Mouse (Mus musculus) gastrocnemius, postnatal 10 days (tissue): ENCODE results near the gene Sertad2. TPM values are rescaled to one million over a fixed set of nuclear protein-coding genes. Genes with fewer than 3 reads are reported as not detected.
A peak's percentile ranks its signal among the peaks of the same experiment; 100 is the strongest.

ENCODE experiments used
- DNase-seq: peaks from one replicate; pipeline ENCODE4 v3.0.0; 2021; ENCODE audit warnings: mixed read lengths
- long read RNA-seq, 2 experiments: library from polyadenylated mRNA; stranded (forward); transcript quantifications; one replicate each; pipeline ENCODE4 v2.0.0; 2021
- total RNA-seq, 2 experiments: library from RNA; stranded (reverse); gene quantifications; 2 replicates each; pipeline ENCODE4 v1.2.3; 2021

The Sertad2 gene
- total RNA-seq = 10 to 100 TPM; 14.6 to 17.2 TPM
- long read RNA-seq, experiment 1, full-length matches to known transcripts = 2 of 7 reads
- long read RNA-seq, experiment 1, partial matches to known transcripts = 0 of 7 reads
- long read RNA-seq, experiment 1, other reads (novel, unspliced or antisense) = 5 of 7 reads
- long read RNA-seq, experiment 2, full-length matches to known transcripts = 1 of 7 reads
- long read RNA-seq, experiment 2, partial matches to known transcripts = 0 of 7 reads
- long read RNA-seq, experiment 2, other reads (novel, unspliced or antisense) = 6 of 7 reads

DNA sequence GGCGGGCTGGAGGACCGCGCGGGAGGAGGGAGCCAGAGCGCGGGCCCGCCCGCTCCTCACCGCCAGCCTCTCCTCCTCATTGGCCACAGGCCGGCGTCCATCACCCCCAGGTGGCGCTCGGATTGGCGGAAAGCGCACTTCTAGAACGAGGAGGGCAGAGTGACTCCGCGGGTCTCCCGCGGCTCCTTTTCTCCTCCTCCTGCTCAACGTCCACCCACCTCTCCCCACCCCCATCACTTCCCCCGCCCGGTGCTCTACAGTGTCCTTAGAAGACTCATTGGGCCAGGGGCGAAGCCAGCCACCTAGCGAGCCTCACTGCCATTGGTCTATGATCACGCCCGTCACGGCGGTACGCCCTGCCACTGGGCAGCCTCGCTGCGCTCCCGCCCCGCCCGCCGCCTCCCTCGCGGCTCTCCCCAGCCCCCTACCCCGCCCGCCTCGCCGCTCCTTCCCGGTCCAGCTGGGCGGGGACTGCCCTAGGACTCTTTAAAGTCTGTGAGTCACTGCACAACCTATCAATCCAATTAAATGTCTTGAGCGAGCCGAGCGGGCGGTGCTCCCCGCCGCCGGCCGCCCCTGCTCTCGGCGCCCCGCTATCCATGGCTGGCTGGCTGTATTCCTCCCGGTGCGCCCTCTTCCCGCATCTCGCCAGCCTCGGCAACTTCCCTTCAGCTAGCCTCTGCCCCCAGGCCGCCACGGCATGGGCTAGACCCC, at the start of gene Sertad2:
Sertad2 (plus strand) TSS at position 515 of the 714 bp plus-strand sequence.
- DNase-seq = peak; percentile 98

DNA sequence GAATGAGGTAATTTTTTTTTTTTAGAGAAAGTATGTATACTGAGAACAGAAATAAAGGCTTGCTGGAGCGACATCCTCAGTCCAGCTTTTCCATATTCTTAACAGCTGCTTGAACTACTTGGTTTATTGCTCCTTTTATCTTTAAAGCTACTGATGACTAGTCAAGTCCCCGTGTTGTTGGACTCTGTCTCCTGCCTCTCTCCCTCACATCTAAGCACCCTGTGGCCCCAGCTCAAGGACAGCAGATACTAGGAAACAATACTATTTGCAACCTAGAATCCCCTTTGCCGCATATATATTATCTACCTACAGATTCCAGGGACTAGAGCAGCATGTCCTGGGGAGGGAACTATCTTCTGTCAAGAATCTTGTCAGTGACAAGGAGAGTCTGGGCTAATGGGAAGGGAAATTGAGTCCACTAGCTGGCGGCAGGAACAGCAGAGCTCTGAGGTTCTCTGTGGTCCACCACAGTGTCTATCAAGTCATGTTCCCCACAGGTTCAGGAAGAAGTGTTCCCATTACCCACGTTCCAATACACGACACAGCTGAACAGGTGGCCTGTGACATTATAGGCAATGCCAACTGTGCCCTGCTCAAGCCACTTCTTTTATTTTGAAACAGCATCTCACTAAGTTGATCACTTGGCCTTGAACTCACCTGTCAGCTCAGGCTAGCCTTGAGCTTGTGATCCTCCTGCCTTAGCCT, 49.0 kb upstream of the Sertad2 start:
- no peak for DNase-seq

DNA sequence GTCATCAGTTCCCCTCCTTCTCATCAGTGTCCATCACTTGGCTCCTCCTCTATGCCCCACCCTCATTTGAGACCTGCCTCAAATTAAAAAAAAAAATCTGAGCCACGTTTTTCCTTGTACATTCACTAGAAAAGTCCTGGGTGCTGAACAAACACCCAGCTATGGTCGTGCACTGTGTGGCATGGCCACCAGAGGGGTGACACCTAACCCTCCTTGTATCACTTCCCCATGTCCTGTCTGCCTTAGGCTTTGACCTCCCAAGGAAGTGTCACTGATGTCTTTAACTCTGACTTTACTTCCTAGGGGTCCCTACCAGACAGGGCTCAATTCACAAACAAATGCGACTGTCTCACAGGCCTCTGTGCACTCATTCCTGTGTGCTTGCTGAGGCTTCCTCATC, 42.5 kb upstream of the Sertad2 start:
- no peak for DNase-seq

DNA sequence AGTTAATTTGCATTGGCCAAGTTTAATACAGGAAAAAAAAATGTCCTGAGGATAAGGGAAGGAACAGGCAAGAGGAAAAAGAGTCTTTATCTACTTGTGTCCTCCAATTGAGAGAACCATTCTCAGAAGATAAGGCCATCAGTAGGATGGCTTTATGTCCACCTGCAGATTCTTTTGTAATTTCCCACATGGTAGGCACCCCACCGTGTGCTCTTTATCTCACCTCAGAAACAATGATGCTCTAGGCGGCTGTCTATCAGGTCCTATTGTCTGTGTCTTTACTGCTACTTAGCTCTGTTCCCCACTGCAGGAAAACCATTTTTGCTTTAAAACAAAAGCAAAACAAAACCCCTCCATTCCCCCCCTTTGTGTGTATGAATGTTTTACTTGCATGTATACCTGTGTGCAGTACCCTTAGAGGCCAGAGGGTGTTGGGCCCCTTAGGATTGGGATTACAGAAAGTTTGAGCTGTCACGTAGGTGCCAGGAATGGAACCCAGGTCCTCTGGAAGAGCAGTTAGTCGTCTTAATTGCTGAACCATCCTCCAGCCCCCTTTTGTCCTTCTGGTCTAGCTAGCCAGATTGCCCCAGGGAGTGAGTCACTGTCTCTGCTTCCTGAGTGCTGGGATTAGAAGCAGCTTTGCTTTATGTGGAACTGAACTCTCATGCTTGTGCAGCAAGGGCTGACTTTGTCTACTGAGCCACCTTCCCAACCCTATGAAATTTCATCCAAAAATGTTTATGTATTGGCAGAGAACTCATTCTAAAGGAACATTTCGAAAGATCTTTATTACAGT, 41.7 kb upstream of the Sertad2 start:
- DNase-seq = no peak

DNA sequence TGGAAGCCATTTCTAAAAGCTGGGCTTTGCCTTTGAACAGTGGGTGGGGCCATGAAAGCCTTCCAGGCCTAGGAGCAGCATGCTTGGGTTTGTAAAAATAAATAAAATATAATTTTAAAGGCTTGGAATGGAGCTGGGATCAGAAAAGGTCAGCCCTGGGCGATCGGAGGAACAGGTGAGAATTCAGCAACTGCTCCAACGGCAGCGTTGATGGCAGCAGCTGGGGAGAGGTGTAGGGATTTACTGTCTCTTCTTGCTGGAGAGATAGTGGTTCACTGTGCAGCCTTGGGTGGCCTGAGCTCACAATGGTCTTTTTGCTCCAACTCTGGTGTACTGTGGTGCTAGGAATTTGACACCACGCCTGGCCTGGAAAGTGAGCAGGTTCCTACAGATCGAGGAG, 29.5 kb upstream of the Sertad2 start:
- no peak for DNase-seq

DNA sequence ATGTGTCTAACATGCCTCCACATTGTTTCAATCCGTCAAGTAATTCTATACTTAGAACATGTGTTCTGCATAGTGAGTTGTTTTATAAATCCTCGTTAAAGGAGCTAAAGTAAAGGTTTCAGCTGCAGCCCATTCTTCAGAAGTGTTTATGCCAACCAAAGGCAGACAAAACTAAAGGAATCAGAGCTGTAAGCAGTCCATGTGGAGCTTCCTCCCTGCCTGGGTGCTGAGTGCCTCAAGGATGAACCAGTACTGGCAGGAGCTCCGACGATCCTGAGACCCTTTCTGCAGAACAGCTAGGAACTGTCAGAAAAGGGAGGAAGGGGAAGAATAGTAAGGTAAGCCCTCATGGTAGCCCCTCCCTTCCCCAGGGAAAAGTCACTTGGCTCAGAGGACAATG, 28.3 kb upstream of the Sertad2 start:
- DNase-seq = no peak

DNA sequence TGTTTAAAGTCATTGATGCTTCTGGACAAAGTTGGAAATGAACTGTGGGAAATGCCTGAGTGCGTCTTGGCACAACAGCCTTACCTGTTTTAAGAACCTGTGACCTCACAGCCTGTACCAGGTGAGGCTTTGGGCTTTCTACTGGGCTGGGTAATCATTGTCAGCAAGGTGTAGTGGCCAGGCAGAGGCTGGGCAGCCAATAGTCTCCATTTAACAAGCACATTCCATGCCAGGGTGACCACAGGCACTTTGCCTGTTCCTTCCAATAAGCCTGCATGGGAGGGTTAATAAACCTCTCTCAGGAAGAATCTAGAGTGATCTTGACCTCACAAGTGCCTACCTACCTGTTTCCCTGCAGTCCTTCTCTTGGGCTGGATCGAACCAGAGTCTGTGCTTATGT, 21.7 kb upstream of the Sertad2 start:
- no peak for DNase-seq

DNA sequence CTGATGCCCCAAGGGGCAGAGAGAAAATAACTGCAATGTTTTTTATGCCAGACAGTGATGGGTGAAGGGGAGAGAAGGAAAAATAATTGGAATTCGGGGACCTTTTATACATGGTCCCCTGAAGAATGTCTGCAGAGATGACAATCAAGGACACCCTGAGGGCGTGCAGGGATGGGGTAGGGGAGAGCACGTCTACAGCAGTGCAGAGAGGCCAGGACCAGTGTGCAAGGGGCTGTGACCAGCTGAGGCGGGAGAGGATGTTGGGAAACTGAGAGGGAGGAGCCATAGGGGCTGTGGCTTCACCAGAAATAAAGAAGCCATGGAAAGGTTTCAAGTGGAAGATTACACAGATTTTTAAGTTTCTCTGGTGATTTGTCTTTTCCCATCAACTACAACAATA, 20.3 kb upstream of the Sertad2 start:
- no peak for DNase-seq

DNA sequence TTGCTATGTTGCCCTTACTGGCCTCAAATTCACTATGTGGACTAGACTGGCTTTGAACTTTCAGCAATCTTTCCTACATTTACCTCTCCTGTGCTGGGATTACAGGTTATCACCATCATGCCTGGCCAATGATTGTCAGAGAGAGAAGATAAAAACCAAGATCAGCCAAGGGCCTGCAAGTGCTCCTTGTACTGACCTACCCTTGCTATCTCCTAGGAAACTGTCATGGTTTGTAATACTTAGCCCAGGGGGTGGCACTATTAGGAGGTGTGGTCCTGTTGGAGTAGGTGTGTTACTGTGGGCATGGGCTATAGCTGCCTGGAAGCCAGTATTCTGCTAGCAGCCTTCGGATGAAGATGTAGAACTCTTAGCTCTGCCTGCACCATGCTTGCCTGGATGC, 18.6 kb upstream of the Sertad2 start:
- DNase-seq = no peak

DNA sequence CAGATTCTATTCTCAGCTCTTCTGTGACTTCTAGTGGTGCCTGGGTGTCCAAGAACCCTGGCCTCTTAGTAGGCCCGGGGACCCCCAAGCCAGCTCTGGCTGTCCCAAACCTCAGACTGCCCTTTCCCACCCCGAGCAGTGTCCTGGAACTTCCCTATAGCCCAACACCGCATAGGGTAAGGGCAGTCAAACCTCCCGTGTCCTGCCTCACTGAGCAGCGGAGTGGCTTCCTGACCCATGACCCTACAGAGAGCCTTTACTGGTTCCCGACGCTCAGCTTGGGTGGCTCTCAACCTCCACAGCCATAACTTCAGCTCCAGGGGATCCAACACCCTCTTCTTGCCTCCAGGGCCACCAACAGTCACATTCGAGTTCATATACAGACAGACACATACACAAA, 17.1 kb upstream of the Sertad2 start:
- no peak for DNase-seq

DNA sequence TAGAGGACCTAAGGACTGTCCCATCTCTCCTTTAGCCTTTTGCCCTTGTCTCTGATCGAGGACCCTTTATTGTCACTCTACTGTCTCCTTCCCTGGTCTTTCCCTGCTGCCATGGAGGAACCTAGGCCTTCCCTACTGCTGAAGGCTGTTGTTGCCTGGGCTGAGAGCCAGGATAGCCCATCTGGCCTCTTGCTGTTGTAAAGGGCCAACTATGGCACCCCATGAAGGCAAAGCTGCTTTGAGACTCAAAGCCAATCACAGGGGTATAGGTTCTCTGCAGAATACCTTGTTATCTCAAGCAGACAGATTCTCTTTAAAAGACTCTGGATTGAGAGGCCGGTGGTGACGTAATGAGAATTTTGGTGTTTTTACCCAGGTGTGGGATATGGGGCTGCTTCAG, 15.2 kb upstream of the Sertad2 start:
- no peak for DNase-seq

DNA sequence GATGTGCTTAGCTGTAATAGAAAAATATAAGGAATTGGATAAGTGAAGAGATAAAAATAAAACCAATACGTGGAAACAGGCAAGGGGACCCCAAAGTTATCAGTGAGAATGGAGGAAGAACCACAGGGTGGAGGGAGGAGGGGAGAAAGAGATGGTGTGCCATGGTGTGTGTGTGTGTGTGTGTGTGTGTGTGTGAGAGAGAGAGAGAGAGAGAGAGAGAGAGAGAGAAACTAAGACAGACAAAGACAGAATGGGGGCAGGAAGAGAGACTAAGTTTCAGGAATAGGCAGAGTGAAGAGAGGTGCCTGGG, 11.4 kb upstream of the Sertad2 start:
- DNase-seq = no peak

DNA sequence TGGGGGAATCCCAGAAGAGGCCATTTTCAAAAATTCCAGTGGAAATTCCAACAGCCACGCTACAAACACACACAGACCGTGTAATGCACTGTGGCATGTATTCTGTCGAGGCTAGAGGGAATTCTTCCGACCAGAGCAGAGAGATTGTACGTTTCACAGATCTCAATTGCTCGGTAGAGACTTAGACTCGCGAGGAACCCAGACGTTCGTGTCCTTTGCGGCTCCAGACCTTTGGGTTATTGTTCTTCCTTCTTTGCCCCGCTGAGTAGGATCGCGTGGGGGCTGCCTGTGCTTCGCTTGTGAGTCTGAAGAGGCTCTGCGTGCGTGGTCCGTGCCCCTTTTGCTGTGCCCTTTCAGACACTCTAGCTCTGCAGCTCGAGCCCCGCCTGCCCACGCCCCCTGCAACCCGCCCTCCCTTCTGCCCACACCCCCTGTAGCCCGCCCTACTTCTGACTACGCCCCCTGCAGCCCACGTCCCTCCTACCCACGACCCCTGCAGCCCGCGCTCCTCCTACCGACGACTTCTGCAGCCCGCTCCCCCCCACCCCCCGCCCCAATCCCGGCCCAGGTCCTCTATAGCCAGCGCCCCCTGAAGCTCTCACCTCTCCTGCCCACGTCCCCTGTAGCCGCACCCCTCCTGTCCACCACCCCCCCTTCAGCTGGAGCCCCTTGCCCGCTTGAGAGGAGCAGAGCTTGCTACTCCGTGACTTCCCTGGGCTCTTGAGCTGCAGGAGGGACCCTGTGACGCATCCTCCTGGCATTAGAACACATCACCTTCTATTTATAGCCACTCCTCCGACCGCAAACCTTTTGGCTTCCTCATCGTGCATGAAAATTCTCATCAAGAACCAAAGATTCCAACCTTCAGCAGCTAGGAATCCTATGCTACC, 10.8 kb upstream of the Sertad2 start:
- peak; percentile 53 for DNase-seq

DNA sequence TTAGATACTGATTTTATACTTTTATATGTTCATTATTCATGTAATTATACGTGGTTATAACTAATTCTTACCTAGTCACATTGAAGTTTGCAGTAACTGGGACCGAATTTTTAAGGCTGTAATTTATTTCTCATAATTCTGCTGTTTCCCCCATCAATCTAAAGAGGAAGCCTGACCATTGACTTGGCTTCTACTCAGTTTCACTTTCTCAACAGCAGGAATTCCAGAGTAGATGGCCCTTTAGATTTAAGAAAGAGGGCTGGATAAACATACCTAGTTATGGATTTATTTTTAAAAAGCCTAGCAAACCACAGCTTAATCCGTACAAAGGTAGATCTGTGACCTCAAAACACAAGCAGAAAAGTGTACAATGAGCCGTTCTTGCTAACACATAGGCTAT, 9.8 kb upstream of the Sertad2 start:
- no peak for DNase-seq

DNA sequence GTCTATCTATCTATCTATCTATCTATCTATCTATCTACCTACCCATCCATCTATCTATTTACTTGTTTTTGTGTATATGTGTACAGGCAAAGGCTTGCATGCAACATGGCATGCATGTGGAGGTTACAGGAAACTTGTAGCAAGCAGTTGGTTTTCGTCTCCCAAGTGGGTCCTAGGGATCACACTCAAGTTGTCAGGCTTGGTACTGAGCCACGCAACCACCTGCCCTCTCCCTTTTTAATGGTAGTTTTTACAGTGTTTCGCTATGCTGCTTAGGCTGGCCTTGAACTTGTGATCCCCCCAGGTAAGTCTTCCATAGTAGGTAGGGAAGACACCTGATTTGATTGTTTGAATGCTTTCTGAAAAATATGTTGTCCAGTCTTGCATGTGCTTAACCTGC, 5.8 kb upstream of the Sertad2 start:
- DNase-seq = no peak

DNA sequence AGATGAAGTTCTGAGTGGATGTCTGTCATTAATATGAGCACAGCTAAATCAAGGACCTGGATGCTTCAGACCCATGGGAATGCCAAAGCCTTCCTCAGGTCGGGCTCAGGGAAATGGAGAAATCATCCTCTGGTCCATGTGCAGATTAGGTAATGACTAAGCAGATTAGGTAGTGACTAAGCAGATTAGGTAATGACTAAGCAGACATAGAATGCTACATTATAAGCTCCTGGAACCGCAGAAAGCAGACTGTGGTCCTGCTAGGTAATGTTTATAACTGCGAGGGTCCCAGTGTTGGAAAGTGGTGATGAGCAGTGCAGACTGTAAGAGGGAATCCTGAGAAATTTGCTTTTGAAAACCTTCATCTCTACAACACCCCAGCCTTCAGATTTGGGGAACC, 4.6 kb upstream of the Sertad2 start:
- no peak for DNase-seq

DNA sequence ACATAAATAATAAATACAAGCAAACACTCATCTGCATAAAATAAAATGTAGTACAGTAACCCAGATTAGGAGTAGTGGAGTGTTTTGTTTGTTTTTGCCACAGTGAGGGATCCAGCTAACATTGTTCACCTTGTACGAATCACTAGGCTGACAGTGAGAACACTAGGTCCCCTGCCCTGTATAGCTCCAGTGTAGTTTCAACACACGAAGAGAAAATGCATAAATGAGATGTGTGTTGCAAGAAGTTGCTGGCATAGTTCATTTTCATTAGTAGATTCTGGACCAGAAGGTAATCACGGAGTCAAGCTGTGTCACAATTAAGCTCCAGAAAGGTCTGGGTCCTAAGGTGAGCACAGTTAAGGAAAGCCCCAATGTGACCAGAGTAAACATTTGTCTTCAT, 1.8 kb upstream of the Sertad2 start:
- DNase-seq = no peak

DNA sequence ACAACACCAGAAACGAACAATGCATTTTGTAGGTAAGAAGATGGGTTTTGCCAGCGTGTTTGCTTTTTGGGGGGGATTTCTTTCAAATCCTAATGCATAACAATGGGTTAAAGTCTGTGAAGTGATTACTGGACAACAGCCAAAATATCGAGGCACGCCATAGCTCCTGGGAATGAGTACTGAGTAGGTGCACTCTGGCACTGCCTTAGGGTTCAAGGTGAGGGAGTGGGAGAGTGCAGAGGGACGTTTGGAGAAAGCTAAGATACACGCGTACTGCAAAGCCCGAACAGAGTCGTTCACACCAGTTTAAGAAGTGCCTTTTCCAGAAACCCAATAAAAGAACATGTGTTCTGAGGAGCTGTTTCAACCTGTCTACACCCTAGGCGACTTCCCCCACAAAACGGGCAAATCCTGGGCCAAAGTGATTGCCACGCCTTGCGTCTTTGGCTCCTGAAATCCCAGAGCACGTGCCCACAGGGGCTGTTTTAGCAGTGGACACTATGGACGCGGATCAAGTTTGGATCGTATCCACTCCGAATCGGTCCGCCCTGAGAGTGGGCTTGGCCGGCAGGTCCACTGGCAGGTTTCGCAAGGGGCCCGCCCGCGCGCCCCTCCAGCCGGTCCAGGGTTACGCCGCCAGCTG, 937 bp upstream of the Sertad2 start:
- no peak for DNase-seq

DNA sequence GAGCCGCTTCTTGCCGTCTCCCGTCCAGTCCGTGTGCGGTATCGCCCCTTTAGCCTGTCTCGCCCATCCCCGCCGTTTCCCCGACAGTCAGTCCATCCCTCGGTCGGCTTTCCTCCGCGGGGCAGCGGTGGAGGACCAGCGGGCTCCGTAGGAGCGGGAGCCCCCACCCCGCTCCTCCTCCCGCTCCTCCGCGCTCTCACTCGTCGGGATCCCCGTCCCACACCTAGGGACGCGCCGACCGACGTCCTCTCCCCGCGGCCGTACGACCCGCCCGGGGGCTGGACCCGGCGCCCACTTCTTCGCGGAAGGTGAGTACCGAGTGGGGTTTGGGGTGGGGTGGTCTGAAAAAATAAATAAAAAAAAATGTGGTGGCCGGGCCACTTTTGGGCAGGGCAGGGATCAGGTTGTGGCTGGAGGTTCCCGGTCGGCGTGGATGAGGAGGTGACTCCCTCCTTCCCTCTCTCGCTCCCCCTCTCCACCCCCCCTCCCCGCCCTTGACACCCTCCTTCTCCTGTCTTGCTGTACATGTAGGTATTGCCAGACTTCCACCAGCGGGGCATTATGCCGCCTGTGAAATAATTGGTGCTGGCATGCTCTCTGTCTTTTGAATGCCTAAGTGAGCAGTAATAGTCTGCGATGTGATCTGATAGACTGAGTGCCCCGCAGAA, 534 bp downstream of the Sertad2 start:
- DNase-seq = peak; percentile 48

DNA sequence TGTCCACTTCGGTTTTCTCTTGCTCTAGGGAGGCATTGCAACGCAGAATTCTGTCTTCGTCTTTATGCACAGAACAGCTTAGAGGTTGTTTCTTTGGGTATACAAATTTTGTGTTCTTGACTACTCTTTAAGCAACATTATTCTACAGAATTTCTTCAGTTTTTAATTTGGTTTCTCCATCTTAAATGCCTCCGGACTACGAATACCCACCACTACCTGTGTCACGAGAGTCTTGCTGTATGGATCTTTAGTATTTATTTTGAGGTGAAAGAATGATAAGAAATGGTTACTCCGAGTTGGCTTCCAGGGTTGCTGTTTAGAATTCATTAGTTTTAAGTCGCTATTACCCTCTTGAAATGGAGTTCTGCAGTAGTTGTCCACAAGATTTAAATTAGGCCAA, 1.3 kb downstream of the Sertad2 start:
- no peak for DNase-seq
